Mouse (Mus musculus) E14TG2a.4 (cell line): ENCODE results near the gene Ccdc114.
"Not testable (repeated sequence)": the region's sequence is repeated elsewhere in the genome, so short reads cannot be mapped to it uniquely, and the experiment has no call there.

Experiments used
- H3K27me3 ChIP-seq: 2 replicates; pipeline ENCODE4 v1.6.1; 2014; ENCODE audit warnings: low read length, control low read depth; ENCODE audit not compliant: insufficient read depth
- H3K36me3 ChIP-seq: 2 replicates; pipeline ENCODE4 v1.6.1; 2014; ENCODE audit warnings: low read length, control low read depth; ENCODE audit not compliant: insufficient read depth
- H3K4me1 ChIP-seq: replicated peaks from 2 replicates; pipeline ENCODE4 v1.6.1; 2014; ENCODE audit warnings: low read depth, low read length, control low read depth
- H3K4me3 ChIP-seq: replicated peaks from 2 replicates; pipeline ENCODE4 v1.5.1; 2014; ENCODE audit warnings: mild to moderate bottlenecking, low read length
- H3K9me3 ChIP-seq: 2 replicates; pipeline ENCODE4 v1.6.1; 2014; ENCODE audit warnings: low read length, control low read depth
- CTCF ChIP-seq: conservative IDR thresholded peaks from 2 replicates; pipeline ENCODE4 v1.5.1; 2014; ENCODE audit warnings: low read length
- NANOG ChIP-seq: IDR thresholded peaks from 2 replicates; pipeline ENCODE4 v1.6.1; 2014; ENCODE audit warnings: borderline replicate concordance, low read length, mixed read lengths
- POU5F1 ChIP-seq: IDR thresholded peaks from 2 replicates; pipeline ENCODE4 v1.6.1; 2014; ENCODE audit warnings: low read length, borderline replicate concordance

Gene Ccdc114

DNA sequence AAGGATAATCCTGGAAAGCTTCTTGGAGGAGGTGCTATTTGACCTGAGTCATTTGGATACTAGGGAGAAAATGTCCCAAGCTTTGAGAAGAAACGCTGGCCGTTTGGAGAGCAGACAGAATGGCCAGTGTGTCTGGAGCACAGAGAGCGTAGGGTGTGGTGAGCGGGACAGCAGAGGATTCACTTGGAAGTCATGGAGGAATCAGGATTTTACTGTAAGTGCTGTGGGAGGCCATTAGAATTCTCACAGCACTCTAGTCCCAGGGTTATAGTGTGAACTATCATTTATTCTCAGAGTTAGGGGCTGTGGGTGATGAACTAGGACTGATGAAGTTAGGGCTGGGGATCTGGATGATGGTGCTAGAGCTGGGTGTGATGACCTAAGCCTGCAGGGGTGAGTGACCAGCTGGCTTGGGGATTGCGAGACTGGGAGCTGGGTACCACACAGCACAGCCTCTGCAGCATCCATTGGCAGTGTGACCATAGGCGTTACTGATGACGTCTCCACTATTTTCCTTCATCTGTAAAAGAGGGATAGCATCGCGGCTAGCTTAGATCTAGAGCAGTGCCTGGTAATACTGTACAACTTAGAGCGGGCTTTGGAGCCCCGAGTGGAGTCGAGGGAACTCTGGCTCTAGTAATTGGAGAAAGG lies 1.8 kb upstream of the Ccdc114 start:
- TF ChIP-seq CTCF: no peak
- no peak for TF ChIP-seq NANOG
- TF ChIP-seq POU5F1: no peak
- H3K4me3 ChIP-seq: peak overlapping the region; percentile 73; the same call in 1 of the 2 replicates
- H3K4me1 ChIP-seq: peaks cover 76% of the 10 kb centered on the region
- H3K36me3 ChIP-seq: no peaks in the 10 kb centered on the region
- peaks cover 7% of the 10 kb centered on the region; the same call in 1 of the 2 replicates for H3K27me3 ChIP-seq
- no peaks in the 10 kb centered on the region for H3K9me3 ChIP-seq

DNA sequence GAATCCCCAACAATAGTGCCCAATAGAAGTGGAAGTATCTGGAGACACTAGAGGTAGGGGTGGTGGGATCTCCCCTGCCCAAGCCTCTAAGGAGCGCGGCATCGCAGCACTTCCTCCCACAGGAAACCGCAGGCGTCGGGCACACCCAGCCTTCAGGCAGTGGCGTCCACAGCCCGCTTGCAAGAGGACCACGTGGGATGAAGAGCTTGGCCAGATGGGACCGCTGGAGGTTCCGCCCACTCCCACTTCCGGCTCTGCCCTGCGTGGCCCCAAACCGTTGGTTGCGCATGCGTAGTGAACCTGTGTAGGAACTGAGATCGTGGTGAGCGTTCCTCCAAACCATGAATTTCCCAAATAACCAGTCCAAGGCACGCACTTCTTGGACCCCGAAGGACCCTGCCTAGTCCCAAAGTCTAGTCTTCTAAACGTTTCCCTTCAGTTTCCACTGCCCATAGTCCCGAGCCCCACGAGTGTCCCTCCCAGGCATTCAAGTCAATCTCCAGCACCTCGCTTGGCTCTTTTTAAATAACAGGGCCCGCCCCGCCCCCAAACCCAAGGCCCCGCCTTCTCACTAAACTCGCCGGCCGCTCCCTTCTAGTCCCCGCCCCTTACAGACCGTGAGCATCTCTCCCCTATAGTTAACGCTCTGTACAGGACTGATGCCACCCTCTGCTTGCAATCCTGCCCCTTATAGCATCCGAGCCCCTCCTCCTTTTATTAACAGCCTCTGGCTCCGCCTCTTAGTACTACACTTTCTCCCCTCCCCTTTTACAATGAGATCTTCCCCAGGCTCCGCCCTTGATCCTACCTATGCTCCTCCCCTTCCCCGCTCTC lies 727 bp upstream of the Ccdc114 start:
- Histone ChIP-seq H3K27me3 (peaks cover 7% of the 10 kb centered on the region; the same call in 1 of the 2 replicates), H3K4me1 (peaks cover 68% of the 10 kb centered on the region), H3K36me3 (no peaks in the 10 kb centered on the region), H3K9me3 (no peaks in the 10 kb centered on the region; the same call in 1 of the 2 replicates), H3K4me3 (peak overlapping the region; percentile 80)
- TF ChIP-seq NANOG (no peak), POU5F1 (no peak), CTCF (no peak)

DNA sequence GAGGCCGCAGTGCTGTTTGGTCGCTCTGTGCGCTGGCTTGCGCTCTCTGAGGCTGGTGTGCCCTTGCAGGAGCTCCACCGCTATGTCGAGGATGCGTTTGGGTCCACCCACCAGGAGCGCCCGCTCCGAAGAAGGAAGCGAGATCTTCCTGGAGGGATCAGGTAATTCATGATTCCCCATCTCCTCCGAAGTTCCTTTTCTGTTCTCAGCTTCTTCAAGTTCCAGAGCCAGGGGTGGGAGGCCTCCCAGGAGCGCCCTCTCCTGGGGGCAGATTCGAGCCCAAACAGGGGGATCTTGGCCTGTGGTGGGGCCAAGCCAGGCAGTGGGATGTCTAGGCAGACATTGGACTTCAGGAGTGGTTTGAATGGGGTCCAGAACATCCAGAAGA lies 551 bp downstream of the Ccdc114 start:
- H3K9me3 ChIP-seq: no peaks in the 10 kb centered on the region; the same call in 1 of the 2 replicates
- peaks cover 7% of the 10 kb centered on the region; the same call in 1 of the 2 replicates for H3K27me3 ChIP-seq
- peaks cover 66% of the 10 kb centered on the region for H3K4me1 ChIP-seq
- H3K4me3 ChIP-seq: peak overlapping the region; percentile 80
- no peaks in the 10 kb centered on the region for H3K36me3 ChIP-seq
- peak; percentile 41 for TF ChIP-seq CTCF
- no peak for TF ChIP-seq NANOG

DNA sequence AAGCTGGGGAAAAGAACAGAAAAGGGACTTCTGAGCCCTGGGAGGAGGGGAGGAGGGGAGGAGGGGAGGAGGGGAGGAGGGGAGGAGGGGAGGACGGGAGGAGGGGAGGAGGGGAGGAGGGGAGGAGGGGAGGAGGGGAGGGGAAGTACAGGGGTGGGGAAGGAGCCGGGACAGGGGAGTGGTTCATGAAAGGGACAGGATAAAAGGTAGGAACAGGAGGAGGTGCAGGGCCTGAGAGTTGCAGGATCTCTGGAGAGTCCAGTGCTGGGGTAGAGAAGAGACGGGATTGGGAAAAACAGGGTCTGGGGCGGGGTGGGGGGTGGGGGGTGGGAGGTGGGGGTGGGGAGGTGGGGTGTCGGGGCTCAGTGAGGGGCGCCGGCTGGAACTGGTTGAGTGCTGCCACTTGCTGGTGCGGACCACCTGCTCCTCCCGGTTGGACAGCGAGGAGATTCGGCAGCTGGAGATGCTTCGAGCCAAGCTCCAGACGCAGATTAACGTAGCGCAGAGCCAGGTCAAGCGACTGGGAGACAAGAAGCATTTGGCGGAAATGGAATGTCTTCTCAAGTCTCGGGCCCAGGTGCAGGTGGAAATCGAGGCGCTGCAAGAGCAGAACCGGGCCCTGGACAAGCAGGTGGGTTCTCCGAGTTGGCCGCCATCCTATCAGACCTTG lies 4.9 kb downstream of the Ccdc114 start:
- peaks cover 33% of the 10 kb centered on the region for H3K4me1 ChIP-seq
- TF ChIP-seq POU5F1 (no peak), NANOG (no peak), CTCF (no peak)
- no peaks in the 10 kb centered on the region; the same call in 1 of the 2 replicates for H3K9me3 ChIP-seq
- no peaks in the 10 kb centered on the region for H3K27me3 ChIP-seq
- peak overlapping the region; percentile 75 for H3K4me3 ChIP-seq
- peaks cover 7% of the 10 kb centered on the region; the same call in 1 of the 2 replicates for H3K36me3 ChIP-seq

DNA sequence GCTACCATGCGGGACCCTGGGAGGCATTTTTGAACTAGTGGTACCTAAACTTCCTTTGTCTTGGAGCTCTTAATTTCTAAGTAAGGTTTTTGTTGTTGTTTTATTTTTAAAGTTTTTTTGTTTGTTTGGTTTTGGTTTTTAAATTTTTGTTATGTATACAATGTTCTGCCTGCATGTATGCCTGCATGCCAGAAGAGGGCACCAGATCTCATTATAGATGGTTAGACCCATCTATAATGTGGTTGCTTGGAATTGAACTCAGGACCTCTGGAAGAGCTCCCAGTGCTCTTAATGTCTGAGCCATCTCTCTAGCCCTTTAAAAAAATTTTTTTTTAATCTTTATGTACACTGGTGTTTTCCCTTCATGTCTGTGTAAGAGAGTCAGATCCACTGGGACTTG lies 5.8 kb downstream of the Ccdc114 start:
- TF ChIP-seq NANOG (no peak), CTCF (peak; percentile 33; the same call in 1 of the 2 replicates)
- peak overlapping the region; percentile 75 for H3K4me3 ChIP-seq
- H3K9me3 ChIP-seq: no peaks in the 10 kb centered on the region; the same call in 1 of the 2 replicates
- peaks cover 24% of the 10 kb centered on the region for H3K4me1 ChIP-seq
- peaks cover 7% of the 10 kb centered on the region; the same call in 1 of the 2 replicates for H3K36me3 ChIP-seq
- H3K27me3 ChIP-seq: no peaks in the 10 kb centered on the region

DNA sequence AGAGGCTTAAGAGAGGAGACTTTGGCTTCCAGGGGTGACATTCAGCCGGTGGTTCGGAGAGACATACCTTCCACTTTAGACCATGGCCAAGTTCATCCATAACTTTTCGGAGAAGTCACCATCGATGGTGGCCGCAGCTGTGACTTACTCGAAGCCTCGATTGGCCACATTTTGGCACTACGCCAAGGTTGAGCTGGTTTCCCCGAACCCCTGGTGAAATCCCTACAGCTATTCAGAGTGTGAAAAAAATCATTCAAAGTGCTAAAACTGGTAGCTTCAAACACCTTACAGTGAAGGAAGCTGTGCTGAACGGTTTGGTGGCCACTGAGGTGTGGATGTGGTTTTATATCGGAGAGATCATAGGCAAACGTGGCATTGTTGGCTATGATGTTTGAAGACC lies 9.9 kb downstream of the Ccdc114 start:
- H3K9me3 ChIP-seq, H3K36me3 ChIP-seq, H3K4me3 ChIP-seq, H3K27me3 ChIP-seq: not testable (repeated sequence)
- H3K4me1 ChIP-seq: peaks cover 12% of the 10 kb centered on the region

DNA sequence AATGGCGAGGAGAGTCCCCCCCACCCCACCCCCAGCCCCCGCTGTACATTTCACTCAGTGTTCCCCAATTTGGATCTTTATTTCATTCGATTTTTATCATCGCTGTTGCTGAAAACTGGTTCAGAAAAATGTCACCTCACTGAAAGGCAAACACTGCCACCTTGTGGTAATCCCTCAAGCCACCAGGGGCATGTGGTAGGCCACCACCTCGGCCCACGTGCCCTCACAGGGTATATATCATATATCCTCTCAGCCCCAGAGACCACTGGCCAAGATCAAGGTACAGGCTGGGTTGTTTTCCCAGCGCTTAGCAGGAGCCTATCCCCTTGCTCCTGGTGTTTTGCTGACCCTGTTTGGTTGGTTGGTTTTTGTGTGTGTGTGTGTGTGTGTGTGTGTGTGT lies 11.2 kb downstream of the Ccdc114 start:
- Histone ChIP-seq H3K27me3 (no peaks in the 10 kb centered on the region), H3K36me3 (peaks cover 12% of the 10 kb centered on the region; the same call in 1 of the 2 replicates), H3K4me1 (peaks cover 4% of the 10 kb centered on the region), H3K9me3 (no peaks in the 10 kb centered on the region), H3K4me3 (no peak overlapping the region)
- no peak for TF ChIP-seq POU5F1
- TF ChIP-seq CTCF: peak; percentile 42; the same call in 1 of the 2 replicates

DNA sequence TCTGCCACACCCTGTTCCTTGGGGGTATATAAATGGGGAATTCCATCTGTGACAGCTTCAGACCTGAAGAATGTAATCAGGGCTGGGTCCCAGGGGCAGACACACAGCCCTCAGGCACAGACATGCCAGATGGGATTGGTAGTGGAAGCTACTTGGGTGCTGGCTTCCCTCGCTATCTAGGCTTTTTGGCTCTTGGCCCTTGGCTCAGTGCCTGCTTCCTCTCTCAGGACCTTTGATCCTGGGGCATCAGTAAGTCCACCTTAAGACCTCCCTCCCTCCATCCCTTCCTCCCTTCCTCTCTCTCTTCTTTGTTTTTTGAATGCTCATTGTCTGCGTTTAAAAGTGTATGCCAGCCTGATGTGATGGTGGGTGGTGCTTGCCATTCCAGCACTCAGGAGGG lies 16.0 kb downstream of the Ccdc114 start:
- H3K4me1 ChIP-seq: peaks cover 4% of the 10 kb centered on the region; the same call in 1 of the 2 replicates
- TF ChIP-seq NANOG: no peak
- no peak for TF ChIP-seq POU5F1
- no peak for TF ChIP-seq CTCF
- H3K36me3 ChIP-seq: peaks cover 17% of the 10 kb centered on the region; the same call in 1 of the 2 replicates
- H3K9me3 ChIP-seq: no peaks in the 10 kb centered on the region
- no peak overlapping the region for H3K4me3 ChIP-seq
- no peaks in the 10 kb centered on the region for H3K27me3 ChIP-seq
